Mouse (Mus musculus) naive thymus-derived CD4-positive, alpha-beta T cell, adult 2 months (primary cell): ENCODE results near the gene Pax5.

Source experiments
- DNase-seq: peaks from one replicate; pipeline ENCODE4 v3.0.0-alpha.2; 2011; ENCODE audit warnings: low read depth

The Pax5 gene

GRCm38 (mm10) chr4:44593091-44593490, 117.2 kb downstream of the Pax5 start:
- DNase-seq = no peak

GRCm38 (mm10) chr4:44582687-44583086, 127.6 kb downstream of the Pax5 start:
- DNase-seq = no peak

GRCm38 (mm10) chr4:44578591-44578990, 131.7 kb downstream of the Pax5 start:
- DNase-seq = no peak

DNA sequence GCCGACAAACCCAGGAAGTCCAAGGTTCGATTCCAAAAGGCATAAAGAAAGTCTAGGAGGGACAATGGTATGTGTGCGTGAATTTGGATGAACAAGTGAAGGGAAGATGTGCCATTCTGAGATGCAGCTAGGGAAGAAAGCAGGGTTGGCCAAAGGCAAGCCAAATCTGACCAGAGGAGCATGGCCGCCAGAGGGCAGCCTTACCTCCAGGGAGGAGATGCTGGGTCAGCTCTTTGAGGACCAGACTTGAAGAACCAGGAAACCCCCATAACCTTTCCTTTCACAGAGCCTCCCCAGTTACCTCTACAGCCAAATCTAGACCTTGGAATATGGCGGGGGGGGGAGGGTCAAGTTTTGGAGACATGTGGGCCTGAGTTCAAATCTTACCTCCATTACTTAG, 133.0 kb downstream of the Pax5 start:
- DNase-seq = peak; percentile 5

GRCm38 (mm10) chr4:44576786-44577185, 133.5 kb downstream of the Pax5 start:
- no peak for DNase-seq

DNA sequence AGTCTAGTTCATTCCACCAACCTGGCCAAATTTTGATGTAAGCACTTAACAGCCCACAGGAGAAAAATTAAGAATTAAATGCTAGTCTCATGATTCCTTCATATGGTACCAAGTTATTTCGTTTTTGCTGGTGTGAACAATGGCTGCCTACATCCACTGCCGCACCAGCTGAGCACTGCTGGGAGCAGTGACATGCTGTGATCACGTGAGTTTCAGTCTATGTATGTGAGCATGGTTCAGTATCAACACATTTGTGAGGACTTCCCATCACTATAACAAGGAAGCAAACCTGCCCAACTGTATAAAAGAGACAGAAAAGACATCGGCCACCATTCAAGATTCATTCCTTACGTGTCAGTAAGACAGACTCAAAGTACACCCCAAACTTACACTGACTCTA, 137.3 kb downstream of the Pax5 start:
- DNase-seq = no peak

- DNase-seq = no peak
These were observed 137.9 kb downstream of the Pax5 start for GRCm38 (mm10) chr4:44572373-44572772.

GRCm38 (mm10) chr4:44569138-44569537, 141.1 kb downstream of the Pax5 start:
- no peak for DNase-seq

GRCm38 (mm10) chr4:44568666-44569065, 141.6 kb downstream of the Pax5 start:
- no peak for DNase-seq

DNA sequence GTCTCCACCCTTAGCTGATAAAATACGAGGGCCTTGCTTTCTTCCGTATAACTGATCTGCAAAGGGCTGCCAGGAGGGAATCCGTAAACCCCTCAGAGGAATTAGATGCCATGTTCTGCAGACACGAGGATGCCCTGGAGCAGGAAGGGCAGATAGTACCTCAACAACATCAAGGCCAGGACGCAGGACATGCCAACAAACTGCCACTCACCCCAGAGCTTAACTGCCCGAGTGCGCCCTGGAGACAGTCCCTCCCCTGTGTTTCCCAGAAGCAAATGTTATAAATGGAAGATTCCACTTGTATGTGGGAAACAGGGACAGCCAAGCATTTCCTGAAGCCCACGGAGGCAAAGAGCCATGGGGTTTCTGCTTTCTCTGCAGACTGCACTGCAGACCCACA, 143.9 kb downstream of the Pax5 start:
- DNase-seq = no peak

DNA sequence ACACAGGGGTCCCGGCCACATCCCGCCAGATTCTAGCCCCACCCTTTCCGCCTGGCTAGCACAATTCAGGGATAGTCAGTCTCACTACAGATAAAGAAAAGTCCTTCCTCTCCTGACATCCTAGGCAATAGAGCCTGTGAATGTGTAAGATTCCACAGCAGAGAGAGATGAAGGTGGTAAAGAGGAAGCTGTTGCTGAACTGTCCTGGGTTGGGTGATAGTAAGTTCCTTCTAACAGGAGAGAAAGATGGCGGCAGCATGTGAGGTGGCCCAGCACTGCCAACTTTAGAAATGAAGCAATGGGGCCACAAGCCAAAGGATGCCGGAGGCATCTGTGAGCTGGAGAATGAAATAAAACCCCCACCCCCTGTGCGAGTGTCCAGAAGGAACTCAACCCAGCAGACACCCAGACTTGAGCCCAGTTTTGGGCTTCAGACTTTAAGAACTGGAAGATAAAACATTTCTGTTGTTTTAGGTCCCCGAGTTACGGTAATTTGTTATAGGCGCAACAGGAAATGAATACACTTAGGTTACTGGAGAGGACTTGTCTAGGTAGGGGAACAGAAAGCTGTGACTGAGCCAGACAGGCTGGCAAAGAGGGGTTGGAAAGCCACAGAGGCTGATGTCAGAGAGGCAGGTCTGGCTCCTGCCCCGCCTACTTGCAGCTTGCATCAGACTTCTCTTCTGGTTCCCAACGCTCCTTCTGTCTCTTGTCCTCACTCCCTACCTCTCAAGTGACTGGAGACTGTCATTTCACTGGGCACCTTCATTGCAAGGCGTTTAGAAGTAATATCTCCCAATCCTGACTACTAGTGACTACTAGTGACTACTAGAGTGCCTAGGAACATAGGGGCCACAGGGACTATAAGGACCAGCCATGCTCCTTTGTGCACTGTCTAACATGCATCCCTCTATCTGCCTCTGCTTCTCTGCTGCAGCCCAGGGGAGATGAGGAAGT, 144.9 kb downstream of the Pax5 start:
- DNase-seq = no peak

DNA sequence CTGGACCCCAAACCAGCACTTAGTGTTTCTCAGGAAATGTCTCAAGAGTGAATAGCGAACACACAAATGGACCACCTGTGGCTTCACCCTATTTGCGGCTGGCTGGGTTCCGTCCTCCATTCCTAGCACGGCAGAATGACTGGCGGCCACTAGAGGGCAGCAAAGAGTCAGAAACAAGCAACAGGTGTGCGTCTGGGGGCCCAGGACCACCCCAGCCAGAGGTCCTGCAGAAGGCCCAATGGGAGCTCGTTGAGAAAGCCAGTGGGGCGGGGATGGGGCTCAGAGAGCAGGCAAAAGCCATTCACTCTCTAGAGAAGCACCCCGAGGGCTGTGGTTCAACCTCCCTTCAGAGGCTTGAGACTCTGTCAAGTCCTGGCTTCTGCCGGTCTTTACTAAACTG, 145.7 kb downstream of the Pax5 start:
- peak; percentile 61 for DNase-seq

- no peak for DNase-seq
These were observed 149.3 kb downstream of the Pax5 start for GRCm38 (mm10) chr4:44560956-44561355.

- DNase-seq = no peak
These were observed 151.7 kb downstream of the Pax5 start for GRCm38 (mm10) chr4:44558564-44558955.

GRCm38 (mm10) chr4:44557815-44558563, 152.3 kb downstream of the Pax5 start:
- no peak for DNase-seq

DNA sequence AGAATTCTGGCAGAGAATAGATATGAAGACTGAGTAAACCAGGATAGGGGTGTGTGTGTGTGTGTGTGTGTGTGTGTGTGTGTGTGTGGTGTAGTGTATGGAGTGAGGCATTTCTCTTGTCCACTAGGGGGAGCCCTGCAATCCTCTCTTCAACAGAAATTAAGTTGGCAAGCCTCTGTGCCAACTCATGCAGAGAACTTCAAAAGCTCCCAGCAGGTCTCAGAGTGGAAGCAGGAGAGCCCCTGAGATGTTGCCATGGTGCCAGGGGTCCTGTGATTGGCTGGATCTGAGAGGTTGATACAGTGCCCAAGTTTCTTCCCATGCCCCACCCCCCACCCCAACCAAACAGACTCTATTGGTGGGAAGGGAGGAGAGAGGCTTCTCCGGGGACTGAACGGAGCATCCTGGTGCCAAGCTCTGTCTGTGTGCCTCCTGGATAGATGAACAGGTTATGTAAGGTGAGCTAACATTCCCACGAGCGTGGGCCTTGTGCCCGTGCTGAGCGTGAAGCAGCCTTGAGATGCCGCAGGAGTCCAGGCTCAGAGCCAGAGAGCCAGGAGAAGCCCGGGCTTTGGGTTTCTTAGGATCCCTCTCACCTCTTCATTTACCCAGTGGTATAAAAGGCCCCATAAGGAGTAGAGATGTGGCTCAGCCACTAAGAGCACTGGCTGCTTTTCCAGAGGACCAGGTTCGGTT, 153.6 kb downstream of the Pax5 start:
- DNase-seq = no peak

GRCm38 (mm10) chr4:44555576-44555975, 154.7 kb downstream of the Pax5 start:
- no peak for DNase-seq

- DNase-seq = no peak
These were observed 158.8 kb downstream of the Pax5 start for GRCm38 (mm10) chr4:44551470-44551869.

GRCm38 (mm10) chr4:44549029-44549428, 161.3 kb downstream of the Pax5 start:
- no peak for DNase-seq

DNA sequence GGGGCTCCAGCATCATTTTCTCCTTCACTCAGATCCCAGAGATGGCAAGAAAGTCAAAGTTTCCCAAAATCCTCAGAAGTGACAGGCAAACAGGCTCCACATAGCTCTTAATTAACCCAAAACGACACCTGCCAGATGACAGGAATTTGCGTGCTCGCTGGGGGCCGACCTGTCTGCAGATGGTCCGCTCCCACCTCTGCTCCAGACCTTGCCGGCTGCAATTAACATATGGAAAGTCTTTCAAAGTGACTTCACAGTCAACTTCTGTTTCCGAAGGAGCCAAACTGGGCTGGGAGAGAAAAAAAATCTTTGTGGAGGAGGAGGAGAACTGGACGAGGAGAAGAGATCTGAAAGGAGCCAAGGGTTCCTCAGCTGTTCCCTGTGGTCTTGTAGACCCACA, 164.6 kb downstream of the Pax5 start:
- no peak for DNase-seq

- DNase-seq = no peak
These were observed 165.8 kb downstream of the Pax5 start for GRCm38 (mm10) chr4:44544495-44544894.

DNA sequence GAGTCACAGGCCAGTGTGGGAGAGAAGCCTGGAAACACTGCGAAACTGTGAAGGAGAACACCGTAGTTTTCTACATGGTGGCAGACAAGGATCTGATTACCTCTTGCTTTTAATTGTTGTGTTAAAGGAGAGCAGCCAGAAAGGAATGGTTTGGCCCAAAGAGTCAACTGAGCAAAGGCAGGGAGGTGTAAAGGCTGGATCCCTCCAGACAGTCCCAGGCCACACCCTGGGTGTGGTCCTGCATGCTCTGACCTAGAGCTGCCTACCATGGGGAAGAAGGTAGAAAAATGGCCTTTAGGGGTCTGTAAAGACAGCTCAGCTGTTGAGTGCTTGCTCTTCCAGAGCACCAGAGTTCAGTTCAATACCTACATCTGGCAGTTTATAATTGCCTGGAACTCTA, 166.4 kb downstream of the Pax5 start:
- DNase-seq = no peak

- no peak for DNase-seq
These were observed 168.2 kb downstream of the Pax5 start for GRCm38 (mm10) chr4:44542101-44542500.
